Mouse (Mus musculus): ENCODE measurements around the gene Dgki.

Gene Dgki

DNA sequence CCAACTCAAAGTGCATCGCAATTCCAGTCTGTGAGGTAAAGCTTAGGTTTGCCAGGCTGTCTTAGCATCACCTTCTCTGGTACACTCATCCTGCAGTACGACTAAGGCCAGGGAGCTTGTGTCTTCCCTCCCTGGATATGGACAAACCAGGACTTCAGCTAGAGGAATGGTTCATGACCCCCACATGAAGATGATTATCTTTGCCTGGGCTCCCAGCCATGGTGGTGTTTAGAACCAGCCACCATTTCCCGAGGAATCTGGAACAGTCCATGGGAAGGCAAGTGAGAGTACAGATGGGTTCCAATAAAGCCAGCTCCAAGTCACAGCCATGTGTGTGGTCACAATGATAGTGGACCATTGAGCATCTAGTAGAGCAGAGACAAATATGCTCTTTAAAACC is 427.1 kb downstream of the Dgki start:
- DNase-seq (ENCODE audit: low read depth in 2 of 2, low spot score in 2 of 2), result no peak

DNA sequence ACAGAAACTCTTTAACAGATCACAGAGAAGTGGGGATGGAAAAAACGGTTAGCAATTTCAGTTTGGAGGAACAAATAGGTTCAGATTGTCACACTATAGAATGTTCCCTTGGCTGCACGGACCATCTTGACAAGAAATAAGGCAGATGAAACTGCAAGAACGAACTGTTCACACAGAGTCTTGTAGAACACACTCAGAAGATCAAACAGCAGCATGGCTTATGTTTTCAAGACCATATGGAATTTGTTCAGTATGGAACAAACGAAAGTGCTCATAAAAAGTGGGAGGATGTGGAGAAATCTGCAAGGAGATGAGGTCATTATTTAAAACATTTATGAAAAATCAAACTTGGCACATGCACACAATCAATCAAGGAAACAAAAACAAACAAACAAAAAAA is 431.8 kb downstream of the Dgki start:
- DNase-seq (ENCODE audit: low read depth in 2 of 2, low spot score in 2 of 2), result no peak

DNA sequence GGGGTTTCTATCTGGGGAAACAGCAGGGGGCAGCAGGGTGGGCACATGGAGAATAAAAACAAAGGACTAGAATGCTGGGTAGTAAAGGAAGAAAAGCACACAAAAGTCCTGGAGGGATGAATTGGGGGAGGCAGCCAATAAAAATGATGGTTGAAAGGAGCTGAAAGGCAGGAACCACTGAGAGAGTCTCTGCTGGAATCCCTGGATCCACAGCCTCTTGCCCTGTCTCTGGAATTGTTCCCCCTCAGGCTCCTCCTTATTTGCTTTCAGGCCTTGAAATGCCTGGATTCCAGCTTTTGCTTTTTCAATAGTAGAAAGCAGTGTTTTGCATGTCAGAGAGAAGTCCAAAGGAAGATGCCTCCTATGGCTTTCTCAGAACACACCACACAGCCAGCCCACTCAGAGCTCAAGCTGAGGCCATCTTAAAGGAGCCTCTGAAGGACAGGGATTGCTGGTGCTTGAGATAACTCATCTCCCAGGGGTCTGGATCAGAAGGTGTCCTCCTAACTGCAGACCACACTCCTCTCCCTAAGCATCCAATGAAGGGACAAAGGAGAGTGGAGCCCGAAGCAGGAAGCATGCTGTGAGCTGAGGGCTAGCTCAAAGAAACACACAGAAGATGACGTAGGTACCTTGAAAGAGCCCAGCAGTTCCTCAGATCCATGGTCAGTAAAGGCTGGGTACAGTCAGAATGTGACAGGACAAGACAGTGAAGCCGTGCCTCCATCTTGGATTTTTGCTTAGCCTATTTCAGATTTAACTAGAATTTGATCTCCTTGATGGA is 441.5 kb downstream of the Dgki start:
- no peak for DNase-seq (ENCODE audit: low read depth in 2 of 2, low spot score in 2 of 2)

DNA sequence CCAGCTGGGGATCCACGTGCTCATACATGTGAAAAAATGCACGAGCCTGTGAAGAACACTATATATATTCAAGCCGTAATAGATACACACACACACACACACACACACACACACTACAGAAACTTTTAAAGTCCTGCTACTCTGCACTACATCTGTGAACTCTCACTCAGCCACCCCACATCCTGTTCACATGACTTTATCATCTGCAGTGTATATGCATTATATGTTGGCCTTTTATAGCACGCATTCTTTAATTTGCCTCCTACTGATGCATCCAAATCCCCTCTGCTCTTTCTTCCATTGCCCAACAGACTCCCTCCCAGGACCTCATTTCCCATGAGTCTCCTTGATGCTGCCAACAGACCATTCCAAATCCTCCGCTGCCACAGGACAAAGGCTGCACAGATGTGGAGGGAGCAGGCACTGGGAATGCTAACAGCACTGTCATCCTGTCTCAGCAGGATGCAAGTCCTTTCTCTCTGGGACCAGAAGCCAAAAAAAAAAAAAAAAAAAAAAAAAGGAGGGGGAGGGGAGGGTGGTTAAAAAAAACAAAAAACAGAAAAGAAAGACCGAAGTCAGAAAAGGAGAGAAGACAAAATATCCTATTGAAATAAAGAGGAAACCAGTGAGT is 442.2 kb downstream of the Dgki start:
- no peak for DNase-seq (ENCODE audit: low read depth in 2 of 2, low spot score in 2 of 2)

DNA sequence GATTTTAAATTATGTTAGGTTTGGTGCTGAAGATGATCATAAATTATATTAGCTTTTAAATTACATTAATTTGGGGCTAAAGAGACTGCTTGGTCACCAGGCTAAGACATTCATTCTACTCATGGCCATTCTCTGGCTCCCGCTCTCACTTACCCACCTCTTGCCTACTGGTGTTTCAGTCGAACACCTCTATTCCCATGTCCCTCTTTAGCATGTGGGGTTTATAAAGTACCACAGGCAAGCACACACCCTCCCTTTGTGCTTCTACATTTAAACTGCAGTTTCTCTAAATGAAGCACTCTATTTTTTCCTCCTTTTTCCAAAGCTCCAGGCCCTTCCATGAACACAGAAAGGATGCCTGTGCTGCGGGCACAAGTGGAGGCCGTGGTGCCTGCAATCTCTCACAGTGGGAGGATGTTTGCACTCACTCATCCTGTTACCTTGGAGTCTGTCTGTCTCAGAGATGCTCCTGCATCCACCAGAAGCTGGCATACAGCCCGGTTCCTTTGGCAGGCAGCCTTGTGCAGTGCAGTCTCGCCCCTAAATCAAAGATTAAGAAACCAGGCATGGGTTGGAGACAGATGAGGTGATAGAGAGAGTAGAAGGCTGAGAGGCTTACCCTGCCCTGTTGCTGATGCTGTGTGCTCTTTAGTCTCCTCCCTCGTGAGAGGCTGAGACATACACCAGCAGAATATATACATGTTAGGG is 449.4 kb downstream of the Dgki start:
- DNase-seq (ENCODE audit: low read depth in 2 of 2, low spot score in 2 of 2), result no peak

DNA sequence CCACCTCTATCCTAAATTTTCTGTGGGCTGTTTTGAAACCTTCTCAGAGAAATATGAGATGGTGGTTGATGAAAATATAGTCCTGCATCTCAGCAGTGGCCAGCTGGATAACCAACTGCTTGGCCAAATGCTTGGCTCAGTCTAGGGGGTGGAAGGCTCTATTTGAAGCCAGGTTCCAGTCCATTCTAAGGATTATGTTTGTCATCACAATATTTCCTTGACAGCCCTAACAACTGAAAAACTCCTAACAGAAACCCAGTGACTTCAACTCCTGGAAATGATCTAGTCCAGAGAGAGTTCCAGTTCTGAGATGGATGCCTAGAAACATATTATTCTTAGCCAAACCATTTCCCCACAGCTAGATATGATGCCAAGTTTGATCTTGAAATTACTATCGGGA is 454.7 kb downstream of the Dgki start:
- no peak for DNase-seq (ENCODE audit: low read depth in 2 of 2, low spot score in 2 of 2)

DNA sequence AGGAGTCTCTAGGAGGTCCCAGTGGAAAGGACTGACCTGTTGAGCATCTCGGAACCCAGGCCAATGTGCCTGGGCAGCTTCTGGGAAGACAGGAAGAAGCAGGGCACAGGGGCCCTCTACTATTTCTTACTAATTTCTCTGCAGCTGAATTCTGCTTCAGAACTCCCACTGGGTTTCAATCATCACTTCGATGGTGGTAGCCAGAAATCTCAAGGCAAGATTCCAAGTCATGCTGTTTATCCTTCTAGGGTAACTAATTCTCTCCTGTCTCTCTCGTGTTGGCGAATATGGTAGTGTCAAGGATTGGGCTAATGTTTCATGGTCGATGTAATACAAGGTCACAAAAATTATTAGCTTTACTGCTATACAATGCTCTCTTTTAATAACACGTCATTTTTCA is 455.7 kb downstream of the Dgki start:
- no peak for DNase-seq (ENCODE audit: low read depth in 2 of 2, low spot score in 2 of 2)

DNA sequence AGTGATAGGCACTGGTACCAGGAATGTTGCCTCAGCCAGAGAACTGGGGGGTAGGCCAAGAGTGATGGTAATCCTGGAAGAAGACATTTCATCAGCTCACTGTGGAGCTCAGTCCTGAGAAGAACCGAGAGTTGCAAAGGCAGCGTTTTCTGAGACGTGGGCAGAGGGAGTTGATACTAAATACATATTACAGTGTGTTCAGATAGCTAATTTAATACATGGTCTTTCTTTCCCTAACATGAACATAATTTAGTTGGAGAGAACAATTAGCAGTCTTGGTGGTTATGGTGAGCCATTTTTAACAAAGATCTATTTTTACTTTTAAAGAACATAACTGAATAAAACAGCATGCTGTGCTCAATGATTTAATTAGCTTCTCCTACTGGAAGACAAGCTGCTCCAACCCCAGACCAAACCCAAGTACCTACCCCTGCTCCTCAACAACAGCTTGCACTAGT is 456.9 kb downstream of the Dgki start:
- no peak for DNase-seq (ENCODE audit: low read depth in 2 of 2, low spot score in 2 of 2)

DNA sequence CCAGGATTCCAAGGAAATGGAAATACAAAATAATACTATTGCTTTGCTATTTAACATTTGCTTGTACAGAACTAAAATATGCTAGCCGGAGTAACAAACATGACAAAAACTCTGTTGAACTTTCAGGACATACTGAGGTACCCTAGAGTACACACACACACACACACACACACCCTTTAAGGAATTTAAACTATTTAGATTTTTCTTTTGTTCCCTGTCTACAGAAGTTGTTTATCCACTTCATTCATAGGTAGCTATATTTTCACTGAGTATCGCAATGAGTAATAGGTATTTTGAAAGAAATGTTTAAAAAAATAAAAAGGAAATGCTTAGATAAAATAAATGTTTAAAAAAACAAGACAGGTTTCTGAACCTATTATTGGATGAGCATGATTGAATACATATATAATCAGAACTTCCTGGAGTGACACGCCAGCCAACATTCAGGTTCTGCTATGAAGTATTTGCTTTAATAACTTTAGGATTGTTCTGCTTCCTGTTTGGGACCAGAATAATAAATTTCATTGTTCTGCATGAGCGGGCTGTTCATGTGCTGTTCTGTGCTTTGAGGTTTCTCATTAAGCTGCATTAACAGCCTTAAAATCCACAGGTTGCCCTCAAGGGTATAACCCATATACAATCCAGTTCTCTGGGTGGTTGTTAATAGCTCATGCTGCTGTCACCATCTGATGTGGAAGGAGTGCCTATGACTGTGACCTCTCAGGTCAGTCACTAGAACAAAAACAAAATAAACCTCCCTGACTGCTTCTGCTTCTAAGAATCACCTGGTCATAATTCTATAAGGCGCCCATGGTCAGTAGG is 457.7 kb downstream of the Dgki start:
- DNase-seq (ENCODE audit: low read depth in 2 of 2, low spot score in 2 of 2), result no peak

DNA sequence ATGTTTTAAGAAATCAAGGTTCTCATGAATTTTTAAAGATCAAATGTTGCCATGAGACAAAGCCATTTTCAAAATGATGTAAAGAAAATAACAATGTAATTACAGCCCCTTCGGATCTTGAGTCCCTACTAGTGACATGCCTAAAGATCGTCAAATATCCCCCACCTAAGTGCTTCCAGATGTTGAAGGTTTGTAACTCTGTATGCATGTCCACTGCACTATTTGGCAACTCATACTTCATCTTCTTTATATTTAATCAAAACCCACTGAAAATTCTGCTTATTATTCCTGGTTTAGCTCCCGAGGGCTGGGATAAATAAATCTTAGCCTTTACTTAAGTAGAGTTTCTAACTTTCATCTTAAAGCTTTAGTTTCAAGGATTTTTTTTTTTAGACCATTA is 458.3 kb downstream of the Dgki start:
- DNase-seq (ENCODE audit: low read depth in 2 of 2, low spot score in 2 of 2), result no peak

DNA sequence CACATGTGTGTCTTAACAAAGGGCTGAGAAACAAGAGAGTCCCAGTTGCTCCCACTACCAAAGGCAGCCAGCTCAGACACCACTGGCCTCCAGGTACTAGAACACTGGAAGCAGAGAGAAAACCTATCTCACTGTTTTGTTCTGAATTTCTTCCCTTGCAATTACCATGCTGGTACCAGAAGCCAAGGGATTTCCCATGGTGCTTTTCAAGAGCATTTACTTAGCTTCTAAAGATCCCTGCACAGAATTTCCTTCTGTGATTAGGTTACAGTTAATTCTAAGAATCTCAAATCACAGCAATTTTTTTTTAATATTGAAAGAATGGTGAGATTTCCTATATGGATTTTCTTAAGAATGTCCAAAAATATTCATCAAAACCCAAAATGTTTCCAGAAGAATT is 458.8 kb downstream of the Dgki start:
- no peak for DNase-seq (ENCODE audit: low read depth in 2 of 2, low spot score in 2 of 2)

DNA sequence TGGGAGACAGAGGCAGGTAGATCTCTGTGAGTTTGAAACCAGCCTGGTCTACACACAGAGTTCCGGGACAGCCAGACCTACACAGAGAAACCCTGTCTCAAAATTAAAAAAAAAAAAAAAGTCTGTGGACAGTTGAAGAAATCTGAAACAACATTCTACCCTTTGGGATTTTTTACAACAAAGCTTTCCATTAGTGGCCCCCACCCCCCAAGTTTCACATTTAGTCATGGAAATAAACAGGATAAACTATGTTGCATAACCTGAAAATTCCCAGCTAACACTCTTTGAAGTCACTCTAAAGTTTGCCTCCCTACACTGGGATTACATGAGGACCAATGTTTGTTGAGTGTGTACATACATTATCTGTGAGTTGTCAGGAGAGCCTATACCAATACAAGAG is 461.2 kb downstream of the Dgki start:
- no peak for DNase-seq (ENCODE audit: low read depth in 2 of 2, low spot score in 2 of 2)

DNA sequence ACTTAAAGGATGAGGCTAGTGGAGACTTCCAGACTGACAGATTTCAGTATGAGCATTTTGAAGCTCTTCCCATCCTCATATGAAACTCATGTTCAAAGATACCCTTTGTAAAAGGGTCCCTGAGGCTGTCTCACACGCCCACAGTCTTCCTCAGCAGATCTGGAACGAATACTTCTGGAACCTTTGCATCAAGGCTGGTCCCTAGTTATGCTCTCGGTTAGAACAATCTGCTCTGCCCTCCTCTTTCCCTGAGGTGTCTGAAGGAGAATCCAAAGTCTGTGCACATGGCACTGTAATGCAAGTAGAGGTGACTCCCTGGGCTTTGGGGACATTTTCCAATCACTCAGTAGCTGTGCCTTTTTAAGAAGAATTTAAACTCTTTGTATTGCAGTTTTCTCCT is 464.6 kb downstream of the Dgki start:
- no peak for DNase-seq (ENCODE audit: low read depth in 2 of 2, low spot score in 2 of 2)

DNA sequence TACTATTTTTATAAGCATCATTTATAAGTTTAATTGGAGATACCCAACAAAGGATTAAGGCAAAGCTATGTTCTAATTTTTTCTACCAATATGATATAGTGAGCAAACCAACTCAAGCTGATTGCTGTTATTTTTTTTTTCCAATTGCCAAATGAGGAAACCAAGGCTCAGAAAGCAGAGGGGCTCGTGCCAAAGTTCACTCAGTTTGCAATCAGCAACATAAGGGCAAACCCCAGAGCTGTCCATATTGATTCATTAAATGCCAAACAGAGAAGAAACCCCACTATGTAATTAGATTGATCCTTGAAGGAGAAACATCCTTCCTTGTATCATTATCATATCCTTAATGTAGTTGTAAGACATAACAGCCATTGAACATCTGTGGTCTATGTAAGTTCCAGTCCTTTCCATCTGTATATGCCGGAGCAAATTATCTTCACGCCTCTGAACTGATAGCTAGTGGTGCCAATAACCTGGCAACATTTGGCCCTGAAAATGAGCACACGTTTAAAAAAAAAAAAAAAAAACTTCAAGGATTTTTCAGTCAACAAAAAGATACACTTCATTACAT is 465.2 kb downstream of the Dgki start:
- DNase-seq (ENCODE audit: low read depth in 2 of 2, low spot score in 2 of 2), result no peak

DNA sequence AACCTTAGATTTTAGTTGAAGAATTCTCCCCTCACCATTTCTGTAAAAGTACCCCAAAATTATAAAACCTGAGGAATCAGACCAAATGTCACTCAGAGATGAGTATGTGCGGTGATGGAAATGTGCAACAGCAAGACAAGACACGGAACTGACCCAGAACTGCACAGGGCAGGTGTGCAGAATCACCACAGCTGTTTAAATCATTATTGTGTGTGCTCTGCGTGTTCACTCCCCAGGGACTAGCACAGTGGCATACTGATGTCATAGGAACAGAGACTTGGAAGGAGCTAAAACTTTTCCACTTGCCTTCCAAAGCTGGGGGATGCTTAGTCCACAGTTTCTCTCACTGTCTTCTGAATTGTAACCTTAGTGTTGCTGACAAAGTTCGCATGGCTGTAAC is 467.3 kb downstream of the Dgki start:
- no peak for DNase-seq (ENCODE audit: low read depth in 2 of 2, low spot score in 2 of 2)

DNA sequence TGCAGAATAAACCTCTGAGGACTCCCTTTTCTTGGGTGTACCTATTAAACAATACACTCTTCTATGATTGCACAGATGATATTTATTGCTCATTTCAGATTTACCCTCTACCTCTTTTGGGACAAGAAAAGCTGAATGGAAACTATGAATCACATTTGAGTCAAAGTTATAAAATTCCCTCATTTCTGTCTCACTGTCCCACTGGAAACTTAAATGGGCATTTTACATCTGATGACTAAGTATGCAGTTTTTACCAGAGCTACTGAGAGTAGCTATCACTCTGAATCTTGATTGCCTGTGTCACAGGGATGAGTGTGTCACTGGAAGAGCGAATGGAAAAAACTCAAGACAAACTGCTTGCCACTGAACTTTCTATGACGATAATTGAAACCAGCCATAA is 467.8 kb downstream of the Dgki start:
- no peak for DNase-seq (ENCODE audit: low read depth in 2 of 2, low spot score in 2 of 2)

DNA sequence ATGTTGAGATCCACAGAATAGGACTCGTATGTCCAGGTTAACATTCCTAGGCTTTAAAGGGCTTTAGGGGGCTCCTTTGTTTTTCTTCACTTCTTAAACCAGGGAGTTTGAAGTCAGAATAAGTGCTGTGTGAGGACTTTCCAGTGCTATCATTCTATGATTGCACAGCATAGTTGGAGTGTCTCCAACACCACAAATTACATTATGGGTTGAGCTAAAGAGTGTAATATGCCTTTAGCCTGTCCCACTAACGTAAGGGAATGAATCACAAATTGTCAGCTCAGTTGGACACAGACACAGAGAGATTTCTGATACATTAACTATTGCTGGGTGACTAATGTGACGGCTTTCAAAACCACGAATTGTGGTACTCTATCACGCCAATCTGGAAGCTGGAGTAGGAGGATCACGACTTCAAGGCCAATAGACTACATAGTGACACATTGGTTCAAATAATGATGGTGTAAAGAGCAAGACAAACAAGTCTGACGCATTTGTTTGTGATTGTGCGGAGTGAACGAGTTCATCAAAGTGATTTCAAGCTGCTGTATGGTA is 469.5 kb downstream of the Dgki start:
- DNase-seq (ENCODE audit: low read depth in 2 of 2, low spot score in 2 of 2), result no peak

DNA sequence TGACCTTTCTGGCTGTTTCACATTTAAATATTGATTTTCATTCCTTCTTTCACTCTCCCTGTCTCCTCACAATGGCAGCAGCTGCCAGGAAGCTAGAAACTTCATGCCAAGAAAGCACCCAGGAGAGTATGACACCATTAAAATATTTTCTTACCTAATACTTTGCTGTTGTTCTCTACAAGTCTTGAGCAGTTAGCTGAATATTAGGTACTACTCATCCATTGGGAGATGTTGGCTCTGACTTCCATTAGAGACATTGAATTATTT is 480.3 kb downstream of the Dgki start:
- DNase-seq (ENCODE audit: low read depth in 2 of 2, low spot score in 2 of 2), result no peak

DNA sequence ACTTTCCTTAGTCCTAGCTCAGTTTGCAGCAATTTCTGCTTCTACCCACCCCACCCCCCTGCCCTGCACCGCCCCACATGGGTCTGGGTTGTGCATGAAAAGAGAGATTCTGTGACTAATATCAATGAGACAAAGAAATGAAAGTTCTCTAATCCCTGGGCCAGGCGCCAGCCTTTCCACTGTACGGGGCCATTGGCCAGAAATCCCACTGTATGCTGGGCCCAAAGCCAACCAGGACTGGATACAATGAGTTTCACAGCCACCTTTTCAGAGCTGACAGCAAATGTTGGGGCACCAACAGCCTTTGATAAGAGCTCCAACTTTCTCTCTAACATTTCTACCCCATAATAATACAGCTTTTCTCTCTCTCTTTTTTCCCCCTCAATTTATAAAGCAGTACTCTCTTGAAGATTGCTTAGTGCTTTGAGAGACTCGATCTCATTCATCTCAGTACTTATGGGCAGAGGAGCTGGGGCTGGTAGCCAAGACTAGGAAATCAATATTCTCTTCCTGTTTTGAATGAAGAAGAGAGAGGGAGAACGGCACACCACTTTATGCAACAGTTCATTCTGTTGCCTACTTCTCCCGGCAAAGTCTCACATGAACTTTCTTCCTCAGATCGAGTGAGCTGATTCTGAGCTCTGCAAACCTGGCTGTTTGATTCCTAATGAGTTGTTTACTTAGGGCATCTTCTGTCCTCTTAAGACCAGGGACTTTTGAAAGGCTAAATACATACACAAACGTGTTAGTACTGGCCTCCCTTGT is 480.8 kb downstream of the Dgki start:
- DNase-seq (ENCODE audit: low read depth in 2 of 2, low spot score in 2 of 2), result no peak

DNA sequence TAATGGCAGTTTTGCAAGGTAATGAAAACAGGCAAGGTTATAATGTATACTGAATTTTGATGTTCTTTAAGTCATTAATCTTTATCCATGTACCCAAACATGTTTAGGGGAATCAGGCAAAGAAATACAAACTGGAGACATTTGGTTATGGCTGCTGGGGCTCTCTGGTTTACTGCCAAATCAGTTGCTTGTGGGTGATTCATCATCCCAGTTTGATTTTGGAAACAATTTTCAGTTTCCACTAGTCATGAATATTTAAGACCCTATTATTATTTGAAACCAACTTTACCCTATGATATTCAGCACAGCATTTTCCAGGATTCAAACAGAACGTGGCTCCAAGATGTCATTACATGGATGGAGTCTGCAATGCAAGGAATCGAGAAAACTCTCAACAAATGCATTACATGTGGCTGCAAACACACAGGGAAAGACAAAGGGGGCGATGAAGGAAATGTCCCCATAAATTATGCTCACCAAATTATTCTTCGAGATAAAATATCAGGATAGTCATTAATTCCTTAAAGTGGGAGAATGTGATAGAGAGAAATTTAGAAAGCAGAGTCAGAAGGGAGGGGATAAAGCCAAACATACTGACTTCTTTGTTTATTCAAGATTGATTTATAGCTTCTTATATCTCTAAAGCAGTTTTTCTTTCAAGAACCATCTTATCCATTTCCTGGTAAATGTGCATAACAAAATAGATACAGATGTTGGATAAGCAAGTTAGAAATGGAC is 481.5 kb downstream of the Dgki start:
- DNase-seq (ENCODE audit: low read depth in 2 of 2, low spot score in 2 of 2), result no peak

All from CD8-positive naive resting alpha-beta T cell, adult 2 months (primary cell).